Mouse (Mus musculus) layer of hippocampus, adult 8-10 months (tissue): ENCODE results near the gene Lgr5. TPM values are rescaled to one million over a fixed set of nuclear protein-coding genes. Genes with fewer than 3 reads are reported as not detected.

Experiments used
- DNase-seq, 2 experiments: peaks; one replicate each; pipeline ENCODE4 v3.0.0; 2022; ENCODE audit warnings: low spot score in 2 of 2
- total RNA-seq, 4 experiments: library from RNA; stranded (reverse); gene quantifications; 2 replicates each; pipeline ENCODE4 v1.2.4; 2022

Gene Lgr5
- total RNA-seq, 4 experiments from 2014 or later: 1.9 to 2.3 (median 1.9) TPM

DNA sequence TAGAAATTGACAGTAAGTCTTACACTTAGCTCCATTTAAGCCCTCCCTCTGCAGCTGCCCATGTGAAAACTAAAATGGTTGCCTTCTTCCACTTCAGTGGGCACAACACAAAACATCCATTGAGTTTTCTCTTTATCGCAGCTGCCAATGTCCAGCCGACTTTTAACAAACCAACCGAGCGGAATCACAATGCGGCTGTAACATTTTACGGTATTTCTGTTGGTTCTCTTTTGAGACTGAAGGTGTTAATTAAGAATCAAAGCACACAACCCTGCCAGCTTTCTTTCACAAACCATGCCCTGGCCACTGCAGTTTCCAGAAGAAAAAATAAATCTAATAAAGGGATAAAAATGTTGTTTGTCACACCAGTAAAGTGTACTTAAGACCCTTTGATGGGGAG, 16.3 kb downstream of the Lgr5 start:
- DNase-seq: no peak

DNA sequence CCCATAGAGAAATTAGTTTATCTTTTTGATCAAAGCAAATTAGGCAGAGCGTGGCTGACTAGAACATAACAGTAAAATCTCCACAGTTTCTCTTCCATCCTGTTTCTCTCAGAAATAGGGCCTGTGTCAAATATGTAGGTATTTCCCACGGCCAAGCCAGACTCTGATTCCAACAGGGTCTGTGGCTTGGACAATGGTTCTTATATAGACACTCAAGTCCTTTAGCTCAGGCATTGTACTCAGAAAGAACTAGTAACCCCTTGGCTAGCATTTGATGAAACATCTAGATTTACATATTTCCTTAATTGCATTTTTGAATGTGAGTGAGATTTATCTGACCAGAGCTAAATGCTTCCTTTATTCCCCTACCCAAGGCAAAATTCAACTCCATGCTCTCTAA, 17.0 kb downstream of the Lgr5 start:
- no peak for DNase-seq

DNA sequence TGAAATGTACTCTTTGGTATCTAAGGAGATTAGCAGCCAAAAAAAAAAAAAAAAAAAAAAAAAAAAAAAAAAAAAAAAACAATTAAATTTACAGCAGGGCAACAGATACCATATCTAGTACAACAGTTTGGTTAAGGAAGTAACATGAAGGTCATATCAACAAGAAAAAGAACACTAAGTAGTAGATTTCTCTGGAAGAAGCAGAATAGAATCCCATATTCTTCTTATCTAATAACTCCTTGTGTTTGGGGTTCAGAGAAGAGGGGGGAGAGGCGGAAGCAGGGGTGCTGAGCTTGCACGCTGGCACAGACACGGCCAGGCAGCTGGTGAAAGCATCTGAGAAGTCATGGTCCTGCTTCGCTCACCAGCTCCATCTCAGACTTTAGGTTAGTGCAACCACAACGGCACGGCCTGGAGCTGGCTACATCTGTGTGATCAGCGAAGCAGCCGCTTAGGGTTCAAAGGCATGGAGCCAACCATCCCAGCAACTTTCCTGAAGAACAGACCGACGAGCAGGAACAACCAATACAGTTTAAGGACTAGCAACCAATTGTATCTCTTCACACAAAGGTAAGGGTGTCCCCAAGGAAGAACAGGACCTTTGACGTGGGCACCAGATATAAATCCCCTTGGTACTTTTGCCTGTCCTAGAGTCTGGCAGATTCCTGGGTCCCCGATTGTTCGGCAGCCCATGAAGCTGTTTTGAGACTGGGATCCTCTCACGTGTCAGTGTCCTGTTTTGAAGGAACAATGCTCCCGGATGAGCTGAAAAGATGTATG, 17.7 kb downstream of the Lgr5 start, which contains the start of gene A930009A15Rik:
A930009A15Rik (plus strand) TSS at position 275 of the 780 bp plus-strand sequence.
- no peak for DNase-seq

DNA sequence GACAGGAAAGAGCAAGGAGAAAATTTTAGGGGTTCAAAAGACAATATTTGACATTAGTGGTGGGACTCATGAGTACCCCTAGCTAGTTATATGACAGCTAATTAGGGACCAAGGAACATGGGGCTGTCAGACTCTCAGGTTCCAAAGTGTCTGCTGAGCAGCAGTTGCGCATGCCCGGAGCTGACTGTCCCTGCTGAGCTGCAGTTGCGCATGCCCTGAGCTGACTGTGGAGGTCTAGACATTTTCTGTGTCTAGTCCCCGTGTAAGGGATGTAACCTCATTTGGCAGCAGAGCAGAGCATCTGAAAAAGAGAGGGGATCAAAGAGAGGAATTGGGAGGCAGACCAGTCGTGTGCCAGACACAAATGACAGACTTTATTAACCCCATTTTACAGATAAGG, 23.6 kb downstream of the Lgr5 start:
- DNase-seq: no peak

DNA sequence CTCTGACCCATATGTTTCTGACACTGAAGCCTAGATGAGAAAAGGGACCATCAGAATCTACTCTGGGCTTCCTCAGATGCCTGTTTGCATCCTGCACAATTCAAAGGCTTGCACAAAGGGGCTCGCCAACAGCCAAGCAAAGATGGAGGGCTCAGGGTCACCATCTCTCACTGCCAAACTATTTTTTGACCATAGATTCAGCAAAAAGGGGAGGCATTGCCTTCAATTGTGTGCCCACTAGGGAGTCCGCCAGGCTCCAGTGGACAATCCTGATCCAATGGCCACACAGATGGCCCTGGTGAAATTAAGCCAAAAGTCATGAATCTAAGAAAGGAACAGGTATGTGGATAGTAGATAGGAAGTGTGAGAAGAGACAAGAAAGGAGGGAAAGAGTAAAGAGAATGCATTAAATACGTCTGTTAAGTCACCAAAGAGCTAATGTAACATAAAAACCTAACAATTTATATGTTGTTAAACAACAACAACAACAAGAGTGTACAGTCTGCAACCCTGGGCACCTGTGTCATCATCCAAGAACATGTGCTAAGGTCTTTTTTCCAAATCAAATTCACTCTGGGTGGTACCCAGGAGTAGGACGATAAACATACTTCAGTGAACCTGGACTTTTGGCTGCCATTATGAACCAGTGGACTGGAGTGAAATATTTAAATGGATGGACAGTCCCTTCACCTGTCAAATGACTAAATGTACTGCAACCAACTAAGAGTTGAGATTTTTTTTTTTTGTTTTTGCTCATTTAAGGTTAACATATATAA, 24.5 kb downstream of the Lgr5 start:
- no peak for DNase-seq

DNA sequence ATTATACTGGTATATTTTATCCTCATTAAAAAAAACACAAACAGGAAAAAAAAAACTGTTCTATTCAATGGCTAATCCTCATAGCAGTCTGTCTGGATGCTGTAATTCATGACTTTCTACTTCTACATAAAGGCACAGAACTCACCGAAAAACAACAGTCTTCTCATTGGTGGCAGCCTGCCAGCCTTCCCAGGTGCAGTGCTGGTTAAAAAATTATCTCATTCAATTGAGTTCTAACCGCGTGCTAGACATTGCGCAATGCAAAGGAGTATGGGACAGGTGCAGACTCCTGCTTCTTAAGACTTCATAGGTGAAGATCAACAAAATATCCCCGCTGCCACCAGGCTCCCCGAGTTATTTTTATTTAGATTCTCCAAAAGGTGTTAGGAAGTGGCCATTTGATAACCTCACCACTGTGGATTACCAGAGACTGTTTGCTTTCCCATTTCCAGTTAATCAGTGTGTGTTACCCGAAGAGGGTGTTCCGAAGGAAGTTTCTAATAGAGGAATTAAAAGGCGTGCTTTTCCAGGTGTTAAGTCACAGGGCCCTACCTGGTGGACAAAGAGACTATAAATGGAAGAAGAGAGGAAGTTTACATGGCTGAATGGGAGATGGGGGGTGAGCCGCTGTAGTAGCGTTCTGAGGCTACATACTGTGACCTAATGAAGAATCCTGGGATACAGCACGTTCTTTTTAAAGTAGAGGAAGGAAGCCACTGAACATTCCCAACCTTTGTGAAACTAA, 26.3 kb downstream of the Lgr5 start:
- no peak for DNase-seq

DNA sequence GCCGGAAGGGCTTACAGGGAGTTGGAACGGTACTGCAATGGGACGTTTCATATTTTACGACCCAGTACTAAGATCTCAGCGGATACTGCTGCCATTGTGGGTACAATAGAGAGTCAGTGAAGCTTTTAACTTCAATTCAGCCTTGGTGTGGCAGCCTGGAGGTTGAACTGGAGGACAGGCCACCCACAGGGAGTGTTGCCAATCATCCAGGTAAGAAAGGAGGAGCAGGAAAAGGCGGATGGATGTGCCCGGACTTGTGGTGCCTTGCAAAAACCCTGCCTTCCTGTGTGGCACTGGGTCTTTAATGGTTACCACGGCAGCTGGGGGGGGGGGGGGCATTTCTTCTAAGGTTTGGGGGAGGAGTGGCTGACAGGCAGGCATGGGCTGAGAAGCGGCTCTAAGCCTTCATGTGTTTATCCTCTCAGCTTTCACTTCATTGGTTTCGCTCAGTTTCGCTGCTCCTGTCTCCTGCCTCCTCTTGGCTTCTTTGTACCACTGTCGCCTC, 30.8 kb downstream of the Lgr5 start:
- no peak for DNase-seq

DNA sequence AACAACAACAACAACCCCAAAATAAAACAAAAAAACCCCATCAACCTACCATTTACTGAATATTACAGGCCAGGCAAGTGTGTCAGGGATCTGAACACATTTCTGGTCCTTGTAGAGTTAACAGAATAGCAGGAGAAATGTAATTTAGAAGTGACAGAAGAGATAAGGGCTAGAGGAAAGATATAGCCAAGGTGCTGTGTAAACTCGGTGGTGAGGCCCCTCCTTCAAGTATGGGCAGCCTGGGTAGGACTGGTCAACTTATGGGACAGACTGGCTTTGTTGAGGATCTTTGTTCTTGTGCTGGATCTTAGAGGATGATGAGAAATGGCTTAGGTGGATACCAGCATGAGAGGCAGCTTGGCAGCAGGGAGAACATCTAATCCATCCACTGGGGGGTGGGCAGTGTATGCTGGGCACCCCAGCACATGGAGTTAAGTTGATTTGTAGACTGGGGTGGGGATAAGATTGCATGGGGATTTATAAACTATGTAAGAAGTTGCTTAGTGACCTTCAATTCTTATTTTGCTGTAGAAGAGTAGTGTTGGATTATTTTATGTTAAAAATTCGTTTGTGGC, 32.3 kb downstream of the Lgr5 start:
- DNase-seq: no peak

DNA sequence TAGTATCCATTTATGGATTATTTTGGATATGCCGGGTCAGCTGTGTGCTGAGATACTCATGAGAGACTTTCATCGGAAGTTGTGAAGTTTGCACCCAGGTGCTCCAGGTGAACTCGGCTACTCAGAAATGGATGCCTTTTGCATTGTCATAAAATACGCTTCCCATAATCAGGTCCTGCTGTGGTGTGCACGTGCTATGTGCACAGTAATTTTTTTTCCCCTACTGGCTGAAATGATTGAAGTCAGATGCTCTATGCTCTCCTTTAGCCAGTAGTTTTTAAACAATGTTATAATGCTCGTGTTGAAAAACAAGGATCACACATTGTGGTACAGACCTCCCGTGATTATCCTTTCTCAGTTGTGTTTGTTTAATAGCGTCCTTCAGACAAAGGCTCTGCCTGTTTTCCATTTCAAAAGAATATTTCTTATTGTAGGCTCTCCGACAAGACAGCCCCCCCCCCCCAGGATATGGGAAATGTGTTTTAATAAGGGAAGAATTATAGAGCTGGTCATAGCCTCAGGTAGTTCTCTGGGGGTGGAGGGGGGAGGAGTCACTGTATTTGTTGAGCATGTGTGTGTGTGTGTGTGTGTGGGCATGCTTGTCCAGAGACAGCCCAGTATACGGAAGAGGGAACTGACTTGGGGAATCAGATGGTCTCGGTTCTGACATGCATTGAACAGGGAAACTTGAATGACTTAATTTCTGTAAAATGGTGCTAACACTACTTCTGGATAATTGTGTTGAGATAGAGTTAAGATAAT, 34.0 kb downstream of the Lgr5 start:
- DNase-seq: no peak

DNA sequence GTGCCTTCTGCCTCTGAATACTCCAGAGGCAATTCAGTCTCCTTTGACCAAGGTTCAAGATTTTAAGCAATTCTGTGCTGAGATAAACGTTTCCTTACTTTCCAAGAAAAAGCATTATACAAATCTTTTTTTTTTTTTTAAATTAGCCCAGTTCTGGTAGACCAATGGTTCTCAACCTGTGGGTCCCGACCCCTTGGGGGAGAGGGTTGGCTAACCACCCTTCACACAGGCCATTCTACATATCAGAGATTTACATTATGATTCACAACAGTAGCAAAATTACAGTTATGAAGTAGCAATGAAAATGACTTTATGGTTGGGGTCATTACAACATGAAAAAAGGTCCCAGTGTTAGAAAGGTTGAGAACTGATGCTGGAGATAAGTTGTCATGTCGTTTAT, 36.5 kb downstream of the Lgr5 start:
- DNase-seq: no peak

DNA sequence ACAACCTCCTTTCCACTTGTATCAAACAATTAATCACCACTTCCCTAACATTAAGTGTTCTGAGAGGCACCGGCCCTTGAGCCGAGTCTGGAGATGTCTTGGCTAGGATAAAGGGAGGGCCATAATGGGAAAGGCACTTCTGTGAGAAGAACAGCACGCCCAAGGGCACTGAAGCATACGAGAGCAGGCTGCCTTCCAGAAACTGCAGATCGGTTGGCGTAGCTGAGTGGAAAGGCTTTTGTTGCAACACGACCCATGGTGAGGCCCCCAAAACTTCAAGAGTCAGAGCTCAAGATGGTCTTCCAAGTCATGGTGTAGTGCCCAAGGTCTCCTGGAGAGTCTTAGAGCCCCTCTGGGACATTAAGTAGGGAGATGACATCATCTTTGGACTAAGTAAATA, 37.3 kb downstream of the Lgr5 start:
- no peak for DNase-seq

DNA sequence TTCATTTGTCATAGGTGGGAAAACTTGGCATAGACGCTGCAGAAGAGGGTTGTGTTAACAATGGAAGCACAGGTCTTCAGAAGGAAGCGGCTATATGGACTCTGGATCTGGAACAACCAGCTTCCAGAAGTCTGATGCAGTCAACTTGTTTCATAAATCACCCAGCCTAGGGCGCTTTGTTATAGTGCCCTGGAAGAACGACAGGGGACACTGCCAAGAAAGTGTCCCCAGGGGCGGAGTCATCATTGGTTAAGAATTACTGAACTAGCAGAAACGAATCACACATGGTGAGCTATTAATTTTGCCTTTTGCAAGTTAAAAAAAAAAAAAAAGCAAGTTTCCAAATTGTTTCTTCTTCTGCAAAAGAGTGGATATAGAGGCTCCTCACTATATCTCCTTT, 44.7 kb downstream of the Lgr5 start:
- DNase-seq: no peak

DNA sequence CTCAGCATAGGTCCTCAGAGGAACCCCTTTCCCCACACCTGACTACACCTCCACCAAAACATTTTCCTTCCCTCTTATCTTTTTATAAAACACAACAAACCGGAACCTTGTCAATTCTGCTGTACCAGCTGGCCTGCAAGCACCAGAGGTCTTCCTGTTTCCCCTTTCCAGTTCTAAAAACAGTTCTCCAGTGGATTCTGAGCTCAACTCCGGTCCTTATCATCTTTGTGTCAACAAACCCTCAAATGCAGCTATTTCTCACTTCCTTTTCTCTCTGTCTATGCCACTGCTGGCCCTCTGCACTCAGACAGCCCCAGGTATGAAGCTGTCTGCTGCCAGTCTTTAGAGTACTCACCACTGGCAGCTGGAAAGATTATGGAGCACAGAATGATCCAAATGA, 56.8 kb downstream of the Lgr5 start:
- DNase-seq: no peak

DNA sequence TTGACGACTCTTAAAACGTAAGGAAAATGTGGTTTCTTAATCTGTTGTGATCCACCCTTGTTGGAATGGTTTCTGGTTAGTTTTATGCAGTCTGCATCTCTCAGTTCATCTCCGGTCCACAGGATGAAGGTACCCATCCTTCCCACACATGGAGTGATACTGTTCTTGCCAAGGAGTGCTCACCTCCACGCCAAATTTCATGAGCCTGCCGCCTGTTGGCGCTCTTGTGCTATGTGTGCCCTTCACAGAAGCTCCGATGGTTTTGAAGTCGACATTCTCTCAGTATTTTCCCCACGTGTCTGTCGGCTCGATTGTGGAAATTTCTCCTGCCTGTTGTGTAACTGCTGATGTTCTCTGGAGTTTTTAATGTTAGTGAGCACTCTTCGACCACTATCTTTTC, 57.8 kb downstream of the Lgr5 start:
- DNase-seq: no peak

DNA sequence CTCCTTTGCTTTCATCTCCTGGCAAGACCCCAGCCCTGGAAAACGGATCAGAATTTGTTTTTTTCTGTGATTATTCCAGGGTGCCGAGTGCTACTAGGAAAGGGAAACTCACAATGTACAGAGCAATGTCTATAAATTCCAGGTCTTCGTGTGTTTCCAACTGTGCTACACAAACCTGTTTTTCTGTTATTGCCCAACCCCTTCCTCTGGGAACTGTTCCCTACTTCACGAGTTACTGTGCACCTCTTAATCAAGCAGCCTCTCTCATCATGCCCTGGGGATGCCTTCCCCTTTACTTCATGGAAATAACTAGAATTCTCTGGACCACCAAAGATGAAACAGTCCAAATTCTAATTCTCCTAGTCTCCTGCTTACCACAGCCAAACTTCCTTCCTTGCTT, 58.7 kb downstream of the Lgr5 start:
- DNase-seq: no peak

DNA sequence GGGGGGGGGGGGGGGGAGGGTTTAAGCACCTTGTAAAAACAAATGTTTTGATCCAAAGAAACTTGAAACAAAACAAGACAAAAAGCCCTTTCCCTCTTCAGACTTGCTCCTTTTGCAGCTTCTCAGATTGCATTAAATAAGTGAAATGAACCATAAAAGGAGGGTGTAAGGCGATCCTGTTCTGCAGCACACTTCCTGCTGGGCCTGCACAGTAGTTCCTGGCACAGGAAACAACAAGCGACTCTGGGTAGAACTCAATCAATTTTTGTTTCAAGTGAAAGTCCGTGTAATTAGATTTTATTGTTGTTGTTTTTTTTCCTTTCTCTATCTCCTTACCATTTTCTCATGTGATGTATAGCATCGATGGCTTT, 66.5 kb downstream of the Lgr5 start:
- DNase-seq: no peak

DNA sequence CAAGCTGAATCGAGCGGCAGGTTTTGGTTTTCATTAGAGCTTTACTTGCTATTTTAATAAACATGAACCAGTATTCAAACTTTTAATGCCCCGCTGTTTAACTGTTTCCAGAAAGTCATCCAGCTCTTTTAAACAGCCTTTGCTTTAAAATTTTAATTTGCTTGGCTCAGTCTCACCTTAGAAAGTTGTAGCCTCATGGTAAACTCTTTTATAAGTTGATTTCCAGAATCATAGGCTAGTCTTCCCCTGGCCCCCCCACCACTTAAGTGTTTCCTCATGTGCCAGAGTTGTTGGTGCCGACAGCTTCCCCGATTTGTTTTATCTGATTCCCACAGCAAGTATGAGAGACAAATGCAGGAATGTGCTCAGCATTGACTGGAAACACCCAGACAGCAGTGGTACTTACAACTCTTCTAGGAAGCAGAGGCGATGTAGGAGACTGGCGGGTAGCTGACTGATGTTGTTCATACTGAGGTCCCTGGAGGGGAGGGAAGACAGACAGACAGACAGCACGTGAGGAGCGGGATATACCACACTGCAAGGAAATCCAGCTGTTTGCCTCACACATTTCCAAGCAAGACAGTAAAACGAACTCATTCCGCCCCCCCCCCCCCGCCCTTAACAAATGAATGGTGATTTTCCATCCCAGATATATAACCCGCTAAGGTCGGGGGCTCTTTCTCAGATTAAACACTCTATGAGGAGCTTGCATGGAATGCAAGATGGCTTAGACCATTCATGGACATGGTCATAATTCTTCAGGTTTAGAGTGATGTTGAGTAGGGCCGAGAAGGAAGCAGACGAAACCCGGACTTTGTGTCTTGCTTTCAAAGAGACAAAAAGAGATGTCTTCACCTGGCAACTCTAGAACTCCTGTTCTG, 67.1 kb downstream of the Lgr5 start:
- no peak for DNase-seq

DNA sequence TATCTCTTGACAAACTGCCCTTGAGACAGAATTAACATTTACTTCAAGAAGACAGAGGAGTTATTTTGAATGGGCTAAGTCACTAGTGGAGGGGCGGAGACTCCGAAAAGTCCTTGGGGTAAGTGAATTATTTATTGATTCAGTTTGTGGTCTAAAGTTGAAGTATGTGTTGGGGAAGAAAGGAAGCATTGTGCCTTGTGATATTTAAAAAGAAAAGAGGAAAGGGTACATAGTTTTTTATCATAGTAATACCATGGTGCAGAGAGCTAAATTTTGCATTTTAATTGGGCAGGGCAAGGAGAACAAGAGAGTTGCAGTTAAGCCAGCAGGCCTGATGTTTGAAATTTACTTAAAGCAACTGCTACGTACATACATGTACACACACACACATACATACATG, 68.7 kb downstream of the Lgr5 start:
- no peak for DNase-seq

DNA sequence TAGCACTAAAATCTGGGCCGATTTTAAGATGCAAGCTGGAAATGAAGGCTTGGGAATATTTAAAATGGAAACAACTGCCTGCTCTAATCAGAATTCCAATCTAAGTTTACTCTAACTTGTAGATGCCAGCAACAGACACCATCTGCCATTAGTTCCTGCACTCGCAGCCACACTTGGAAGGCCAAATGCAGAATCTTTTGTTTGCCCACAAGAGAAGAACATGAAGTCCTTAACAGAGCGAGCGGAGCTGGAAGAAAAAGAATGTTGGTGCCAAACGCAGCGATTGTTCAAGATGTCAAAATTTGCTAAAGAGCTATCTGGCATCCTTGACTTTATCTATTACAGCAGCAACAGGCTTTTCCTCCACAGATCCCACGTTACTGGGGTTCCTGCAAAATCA, 72.1 kb downstream of the Lgr5 start:
- DNase-seq: peak; percentile 66 to 70

DNA sequence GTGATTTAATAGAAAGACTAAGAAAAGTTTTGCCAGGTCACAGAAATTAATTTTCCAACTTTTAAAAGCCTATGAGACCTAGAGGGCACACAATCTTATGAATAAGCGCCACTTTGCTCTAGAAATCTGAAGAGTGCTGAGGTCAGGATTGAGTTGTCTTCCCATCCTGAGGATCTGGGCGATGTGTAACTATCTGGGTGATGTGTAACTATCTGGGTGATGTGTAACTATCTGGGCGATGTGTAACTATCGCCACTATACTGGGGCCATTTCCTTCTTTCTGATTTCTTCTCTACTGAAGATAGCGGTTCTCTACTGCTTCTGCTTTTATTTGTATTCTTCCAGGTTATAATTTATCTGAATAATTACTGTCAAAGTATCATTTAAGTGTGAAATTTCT, 76.6 kb downstream of the Lgr5 start:
- DNase-seq: no peak
